Mouse (Mus musculus): ENCODE measurements around the gene Rbm44. TPM values are rescaled to one million over a fixed set of nuclear protein-coding genes. Genes with fewer than 3 reads are reported as not detected.

The Rbm44 gene
- total and polyA plus RNA-seq, 3 experiments, result not detected

GRCm38 (mm10) chr1:91112606-91113005, 32.3 kb upstream of the Rbm44 start:
- H3K9me3 ChIP-seq (replicated peaks; ENCODE audit: insufficient read depth, low read length), result no peaks in the 10 kb centered on the region
- no peaks in the 10 kb centered on the region; a peak in 1 of 4 replicates for H3K36me3 ChIP-seq (ENCODE audit: control insufficient read depth in 1 of 2, insufficient read depth in 2 of 2, low read length in 2 of 2)
- no peaks in the 10 kb centered on the region for H3K79me2 ChIP-seq (ENCODE audit: control insufficient read depth, insufficient read depth, low read length, poor library complexity)
- no peak overlapping the region for H3K4me3 ChIP-seq (ENCODE audit: control insufficient read depth in 1 of 2, insufficient read depth in 1 of 2, low read depth in 2 of 2, low read length in 2 of 2)
- no peaks in the 10 kb centered on the region for H3K4me1 ChIP-seq (ENCODE audit: control insufficient read depth in 1 of 2, insufficient read depth in 2 of 2, low read length in 2 of 2)
- H3K27ac ChIP-seq (ENCODE audit: control insufficient read depth, low read depth, low read length), result no peak overlapping the region
- no peak for TF ChIP-seq NRF1 (IDR thresholded peaks at IDR 0.05; ENCODE audit: insufficient read depth, low read depth, low read length, poor library complexity, severe bottlenecking)
- no peak for TF ChIP-seq SIN3A (IDR thresholded peaks at IDR 0.05; ENCODE audit: low read length)
- no peak for TF ChIP-seq TBP (IDR thresholded peaks at IDR 0.05; ENCODE audit: low read depth, low read length)
- H3K9ac ChIP-seq (ENCODE audit: control insufficient read depth, low read depth, low read length, poor library complexity, severe bottlenecking), result no peak overlapping the region
- H3K27me3 ChIP-seq (ENCODE audit: control insufficient read depth in 1 of 2, insufficient read depth in 2 of 2, low read length in 2 of 2), result no peaks in the 10 kb centered on the region
- no peak for DNase-seq (ENCODE audit: low read depth, low spot score)

- no peaks in the 10 kb centered on the region; a peak in 1 of 4 replicates for H3K36me3 ChIP-seq (ENCODE audit: control insufficient read depth in 1 of 2, insufficient read depth in 2 of 2, low read length in 2 of 2)
These were observed 22.8 kb upstream of the Rbm44 start for GRCm38 (mm10) chr1:91122121-91122520.

GRCm38 (mm10) chr1:91123004-91123403, 21.9 kb upstream of the Rbm44 start:
- no peak for DNase-seq (ENCODE audit: low read depth, low spot score)
- no peaks in the 10 kb centered on the region; a peak in 1 of 4 replicates for H3K36me3 ChIP-seq (ENCODE audit: control insufficient read depth in 1 of 2, insufficient read depth in 2 of 2, low read length in 2 of 2)
- TF ChIP-seq MYC (IDR thresholded peaks at IDR 0.05; ENCODE audit: low read depth, low read length), result no peak
- TF ChIP-seq ZKSCAN1 (IDR thresholded peaks at IDR 0.05; ENCODE audit: low read depth, low read length), result no peak
- TF ChIP-seq KAT2A (conservative IDR thresholded peaks at IDR 0.05; ENCODE audit: low read depth, low read length), result no peak
- TF ChIP-seq MXI1 (IDR thresholded peaks at IDR 0.05; ENCODE audit: low read depth, low read length), result no peak
- TF ChIP-seq TAL1 (IDR thresholded peaks at IDR 0.05; ENCODE audit: low read length), result no peak
- TF ChIP-seq CTCF (IDR thresholded peaks at IDR 0.05 in 2 of 3, conservative IDR thresholded peaks at IDR 0.05 in 1 of 3; ENCODE audit: control insufficient read depth in 1 of 3, insufficient read depth in 1 of 3, low read depth in 2 of 3, low read length in 3 of 3, poor library complexity in 1 of 3, severe bottlenecking in 1 of 3), result no peak
- TF ChIP-seq E2F4 (IDR thresholded peaks at IDR 0.05; ENCODE audit: borderline replicate concordance, low read depth, low read length), result no peak
- TF ChIP-seq CHD1 (IDR thresholded peaks at IDR 0.05; ENCODE audit: low read depth, low read length), result no peak
- no peak for TF ChIP-seq POLR2AphosphoS5 (IDR thresholded peaks at IDR 0.05; ENCODE audit: borderline replicate concordance, low read depth, low read length)
- no peak for TF ChIP-seq POLR2A (IDR thresholded peaks at IDR 0.05; ENCODE audit: control insufficient read depth in 1 of 2, insufficient read depth in 1 of 2, low read depth in 1 of 2, low read length in 2 of 2, poor library complexity in 1 of 2)
- no peak for TF ChIP-seq NELFE (IDR thresholded peaks at IDR 0.05; ENCODE audit: low read depth, low read length)
- TF ChIP-seq USF2 (IDR thresholded peaks at IDR 0.05; ENCODE audit: borderline replicate concordance in 1 of 2, insufficient read depth in 1 of 2, low read depth in 1 of 2, low read length in 2 of 2), result no peak
- TF ChIP-seq ZC3H11A (IDR thresholded peaks at IDR 0.05; ENCODE audit: low read depth, low read length), result no peak
- no peak for TF ChIP-seq MYB (IDR thresholded peaks at IDR 0.05; ENCODE audit: low read depth, low read length)
- no peak for TF ChIP-seq TCF12 (IDR thresholded peaks at IDR 0.05; ENCODE audit: low read depth, low read length)
- H3K4me1 ChIP-seq (ENCODE audit: control insufficient read depth in 1 of 2, insufficient read depth in 2 of 2, low read length in 2 of 2), result no peaks in the 10 kb centered on the region
- no peaks in the 10 kb centered on the region for H3K27me3 ChIP-seq (ENCODE audit: control insufficient read depth in 1 of 2, insufficient read depth in 2 of 2, low read length in 2 of 2)
- H3K9ac ChIP-seq (ENCODE audit: control insufficient read depth, low read depth, low read length, poor library complexity, severe bottlenecking), result no peak overlapping the region
- no peak overlapping the region for H3K4me3 ChIP-seq (ENCODE audit: control insufficient read depth in 1 of 2, insufficient read depth in 1 of 2, low read depth in 2 of 2, low read length in 2 of 2)
- H3K9me3 ChIP-seq (replicated peaks; ENCODE audit: insufficient read depth, low read length), result no peaks in the 10 kb centered on the region
- H3K79me2 ChIP-seq (ENCODE audit: control insufficient read depth, insufficient read depth, low read length, poor library complexity), result no peaks in the 10 kb centered on the region
- H3K27ac ChIP-seq (ENCODE audit: control insufficient read depth, low read depth, low read length), result no peak overlapping the region

More at GRCm38 (mm10) chr1:91122121-91122520, 22.8 kb upstream of the Rbm44 start:
- Histone ChIP-seq H3K9ac (ENCODE audit: control insufficient read depth, low read depth, low read length, poor library complexity, severe bottlenecking) (no peak overlapping the region), H3K27me3 (ENCODE audit: control insufficient read depth in 1 of 2, insufficient read depth in 2 of 2, low read length in 2 of 2) (no peaks in the 10 kb centered on the region), H3K4me3 (ENCODE audit: control insufficient read depth in 1 of 2, insufficient read depth in 1 of 2, low read depth in 2 of 2, low read length in 2 of 2) (no peak overlapping the region), H3K9me3 (replicated peaks; ENCODE audit: insufficient read depth, low read length) (no peaks in the 10 kb centered on the region), H3K27ac (ENCODE audit: control insufficient read depth, low read depth, low read length) (no peak overlapping the region), H3K79me2 (ENCODE audit: control insufficient read depth, insufficient read depth, low read length, poor library complexity) (no peaks in the 10 kb centered on the region), H3K4me1 (ENCODE audit: control insufficient read depth in 1 of 2, insufficient read depth in 2 of 2, low read length in 2 of 2) (no peaks in the 10 kb centered on the region)
- no peak for DNase-seq (ENCODE audit: low read depth, low spot score)
- TF ChIP-seq GATA1 (IDR thresholded peaks at IDR 0.05; ENCODE audit: low read depth, low read length) (no peak), RAD21 (IDR thresholded peaks at IDR 0.05; ENCODE audit: low read depth, low read length) (no peak), EP300 (IDR thresholded peaks at IDR 0.05; ENCODE audit: low read depth in 1 of 2, low read length in 2 of 2) (no peak), ZNF384 (IDR thresholded peaks at IDR 0.05; ENCODE audit: low read depth, low read length) (no peak), MAZ (IDR thresholded peaks at IDR 0.05; ENCODE audit: low read depth, low read length) (no peak), POLR2AphosphoS5 (IDR thresholded peaks at IDR 0.05; ENCODE audit: borderline replicate concordance, low read depth, low read length) (no peak), ETS1 (IDR thresholded peaks at IDR 0.05; ENCODE audit: low read depth, low read length) (no peak), USF1 (IDR thresholded peaks at IDR 0.05; ENCODE audit: low read depth, low read length) (no peak), MYB (IDR thresholded peaks at IDR 0.05; ENCODE audit: low read depth, low read length) (no peak), ZKSCAN1 (IDR thresholded peaks at IDR 0.05; ENCODE audit: low read depth, low read length) (no peak), POLR2AphosphoS2 (IDR thresholded peaks at IDR 0.05; ENCODE audit: low read length) (no peak), NRF1 (IDR thresholded peaks at IDR 0.05; ENCODE audit: insufficient read depth, low read depth, low read length, poor library complexity, severe bottlenecking) (no peak), ELF1 (IDR thresholded peaks at IDR 0.05; ENCODE audit: low read depth, low read length) (no peak), SIN3A (IDR thresholded peaks at IDR 0.05; ENCODE audit: low read length) (no peak), GABPA (IDR thresholded peaks at IDR 0.05; ENCODE audit: low read depth, low read length) (no peak), RCOR1 (IDR thresholded peaks at IDR 0.05; ENCODE audit: low read depth, low read length) (no peak), USF2 (IDR thresholded peaks at IDR 0.05; ENCODE audit: borderline replicate concordance in 1 of 2, insufficient read depth in 1 of 2, low read depth in 1 of 2, low read length in 2 of 2) (no peak), CTCF (IDR thresholded peaks at IDR 0.05 in 2 of 3, conservative IDR thresholded peaks at IDR 0.05 in 1 of 3; ENCODE audit: control insufficient read depth in 1 of 3, insufficient read depth in 1 of 3, low read depth in 2 of 3, low read length in 3 of 3, poor library complexity in 1 of 3, severe bottlenecking in 1 of 3) (no peak), MYC (IDR thresholded peaks at IDR 0.05; ENCODE audit: low read depth, low read length) (no peak)
